Mouse (Mus musculus) cerebellum, adult 2 months (tissue): ENCODE data around the gene Mob3b.

Source experiments
- CTCF ChIP-seq: fragments of 200-500 bp; IDR thresholded peaks from 2 replicates; pipeline ENCODE4 v1.5.1; 2011; ENCODE audit warnings: low read depth, mild to moderate bottlenecking, control low read depth, low read length, moderate library complexity, borderline replicate concordance; ENCODE audit not compliant: insufficient read depth
- POLR2A ChIP-seq: fragments of 200-500 bp; IDR thresholded peaks from 2 replicates; pipeline ENCODE4 v1.6.1; 2011; ENCODE audit warnings: low read length, control low read depth, borderline replicate concordance; ENCODE audit not compliant: insufficient read depth

DNA sequence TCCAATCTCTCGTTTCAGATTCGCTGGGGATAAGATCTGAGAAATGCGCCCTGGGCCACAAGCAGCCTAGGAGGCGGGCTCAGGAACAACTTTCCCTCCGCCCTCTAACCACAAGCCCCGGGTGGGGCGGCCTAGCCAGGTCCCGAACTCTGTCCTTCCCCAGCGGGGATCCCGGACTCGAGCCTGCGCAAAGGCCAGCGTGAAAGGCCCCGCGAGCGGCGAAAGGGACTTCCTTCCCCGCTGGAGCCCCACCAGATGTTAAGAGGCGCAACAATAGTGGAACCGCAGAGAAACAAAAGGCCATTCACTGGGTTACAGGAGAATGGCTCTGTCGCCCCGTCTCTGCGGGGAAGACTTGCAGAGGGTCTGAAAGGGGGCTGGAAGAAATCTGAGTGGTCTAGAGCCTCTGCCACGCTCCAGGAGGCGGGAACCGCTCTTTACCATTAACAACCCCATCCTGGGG lies 1.1 kb downstream of the Mob3b start:
- TF ChIP-seq POLR2A (no peak), CTCF (no peak)
